Mouse (Mus musculus): ENCODE measurements at regions not wholly inside any gene's neighbourhood (a gene's known extent, or its start where the extent isn't known, plus 50 kb on each side); places are given as distances from the start of the nearest gene placed in this dataset.

DNA sequence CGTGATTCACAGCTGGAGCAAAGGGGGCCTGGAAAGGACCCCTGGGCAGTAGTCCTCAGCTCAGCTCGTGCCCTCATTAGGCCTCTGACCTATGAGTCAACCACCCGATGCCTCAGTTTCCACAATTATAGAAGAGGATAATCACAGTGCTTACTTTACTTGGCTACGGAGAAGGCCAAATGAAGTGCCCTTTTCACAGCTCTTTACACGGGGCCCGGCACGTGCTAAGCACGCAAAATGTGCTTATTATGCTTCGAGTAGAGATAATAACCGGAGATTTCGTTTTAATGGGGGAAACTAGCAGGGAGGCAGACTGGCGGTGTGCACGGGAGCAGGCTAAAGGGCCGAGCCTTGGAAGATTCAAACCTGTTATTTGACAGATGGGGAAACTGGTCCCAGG is 102.4 kb upstream of the Jun start:
- WGBS, result 67% methylated on average over 14 of the region's 14 CpGs
- no peak for ATAC-seq (ENCODE audit: insufficient number of reproducible peaks, low FRiP score)
- Histone ChIP-seq H3K4me3 (no peak overlapping the region), H3K27me3 (replicated peaks) (no peaks in the 10 kb centered on the region), H3K36me3 (no peaks in the 10 kb centered on the region), H3K9me3 (replicated peaks) (no peaks in the 10 kb centered on the region), H3K27ac (ENCODE audit: poor library complexity, severe bottlenecking) (peak overlapping the region; percentile 67), H3K4me1 (replicated peaks) (peaks cover 47% of the 10 kb centered on the region), H3K4me2 (peak overlapping the region; percentile 42), H3K9ac (no peak overlapping the region)

- Histone ChIP-seq H3K27me3 (replicated peaks) (no peaks in the 10 kb centered on the region), H3K36me3 (no peaks in the 10 kb centered on the region), H3K4me3 (no peak overlapping the region), H3K9me3 (replicated peaks) (no peaks in the 10 kb centered on the region), H3K4me2 (no peak overlapping the region), H3K4me1 (replicated peaks) (peaks cover 54% of the 10 kb centered on the region), H3K9ac (no peak overlapping the region), H3K27ac (ENCODE audit: poor library complexity, severe bottlenecking) (peak overlapping the region; percentile 67; the same call in 1 of the 2 replicates)
- ATAC-seq (ENCODE audit: insufficient number of reproducible peaks, low FRiP score), result peak; percentile 36; the same call in 1 of the 2 replicates
- 10% methylated on average over 2 of the region's 2 CpGs for WGBS
These were observed 103.2 kb upstream of the Jun start for GRCm38 (mm10) chr4:95155178-95155577.

- no peak overlapping the region for H3K27ac ChIP-seq (ENCODE audit: poor library complexity, severe bottlenecking)
- ATAC-seq (ENCODE audit: insufficient number of reproducible peaks, low FRiP score), result no peak
- WGBS, result 66% methylated on average over 5 of the region's 5 CpGs
- no peaks in the 10 kb centered on the region for H3K27me3 ChIP-seq (replicated peaks)
- no peak overlapping the region for H3K4me3 ChIP-seq
- no peaks in the 10 kb centered on the region for H3K36me3 ChIP-seq
- no peak overlapping the region for H3K4me2 ChIP-seq
- H3K9me3 ChIP-seq (replicated peaks), result no peaks in the 10 kb centered on the region
- H3K4me1 ChIP-seq (replicated peaks), result peaks cover 58% of the 10 kb centered on the region
- H3K9ac ChIP-seq, result no peak overlapping the region
These were observed 103.8 kb upstream of the Jun start for GRCm38 (mm10) chr4:95155796-95156195.

GRCm38 (mm10) chr4:95156451-95157271 is 104.6 kb upstream of the Jun start:
- H3K36me3 ChIP-seq, result no peaks in the 10 kb centered on the region
- 0 out of 2 replicates have a peak overlapping the region, but pooled peaks have one; percentile 6 for H3K27ac ChIP-seq (ENCODE audit: poor library complexity, severe bottlenecking)
- no peaks in the 10 kb centered on the region for H3K27me3 ChIP-seq (replicated peaks)
- no peaks in the 10 kb centered on the region for H3K9me3 ChIP-seq (replicated peaks)
- H3K4me2 ChIP-seq, result no peak overlapping the region
- no peak for ATAC-seq (ENCODE audit: insufficient number of reproducible peaks, low FRiP score)
- 31% methylated on average over 5 of the region's 5 CpGs for WGBS
- H3K4me1 ChIP-seq (replicated peaks), result peaks cover 58% of the 10 kb centered on the region
- H3K4me3 ChIP-seq, result no peak overlapping the region
- H3K9ac ChIP-seq, result no peak overlapping the region

- Histone ChIP-seq H3K9ac (no peak overlapping the region), H3K27me3 (replicated peaks) (no peaks in the 10 kb centered on the region), H3K4me3 (no peak overlapping the region), H3K9me3 (replicated peaks) (no peaks in the 10 kb centered on the region), H3K4me2 (no peak overlapping the region), H3K4me1 (replicated peaks) (peaks cover 64% of the 10 kb centered on the region), H3K36me3 (no peaks in the 10 kb centered on the region), H3K27ac (ENCODE audit: poor library complexity, severe bottlenecking) (no peak overlapping the region)
- WGBS, result 76% methylated on average over 7 of the region's 7 CpGs
- no peak for ATAC-seq (ENCODE audit: insufficient number of reproducible peaks, low FRiP score)
These were observed 105.8 kb upstream of the Jun start for GRCm38 (mm10) chr4:95157653-95158430.

DNA sequence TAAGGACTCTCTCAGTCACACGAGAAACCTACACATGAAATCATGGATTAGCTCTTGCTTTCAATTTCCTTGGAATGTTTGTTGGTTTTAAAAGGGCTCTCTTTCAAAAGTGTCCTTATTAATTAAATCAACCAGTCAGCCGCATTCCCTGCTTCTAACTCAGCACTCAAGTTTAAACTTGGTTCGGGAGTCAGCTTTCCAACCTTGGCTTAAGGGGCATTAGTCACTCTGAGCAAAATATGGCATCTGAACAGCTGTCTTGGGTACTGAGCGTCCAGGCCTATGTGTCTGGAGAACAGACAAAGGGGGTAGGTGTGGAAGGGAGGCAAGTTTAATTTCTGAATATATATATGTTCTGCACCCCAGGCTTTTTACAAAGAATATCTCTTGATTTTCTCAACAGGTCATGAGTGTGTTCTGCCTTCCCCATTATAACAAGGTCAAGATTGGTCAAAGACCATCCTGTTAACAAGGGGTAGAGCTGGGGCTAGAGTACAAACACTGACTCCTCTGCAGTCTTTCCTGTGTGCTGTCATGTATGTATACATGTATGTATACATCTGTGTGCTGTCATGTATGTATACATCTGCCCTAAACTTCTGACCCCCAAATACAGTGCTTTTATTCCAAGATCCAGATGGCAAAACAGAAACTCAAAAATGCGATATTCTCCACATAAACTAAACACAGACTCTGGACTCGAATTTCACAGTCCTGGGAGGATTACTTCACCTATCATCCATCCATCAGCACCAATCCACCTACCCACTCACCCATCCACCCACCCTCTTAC is 106.8 kb upstream of the Jun start:
- 81% methylated on average over 6 of the region's 6 CpGs for WGBS
- Histone ChIP-seq H3K4me3 (no peak overlapping the region), H3K9ac (no peak overlapping the region), H3K27ac (ENCODE audit: poor library complexity, severe bottlenecking) (no peak overlapping the region), H3K36me3 (no peaks in the 10 kb centered on the region), H3K27me3 (replicated peaks) (no peaks in the 10 kb centered on the region), H3K9me3 (replicated peaks) (no peaks in the 10 kb centered on the region), H3K4me1 (replicated peaks) (peaks cover 56% of the 10 kb centered on the region), H3K4me2 (no peak overlapping the region)
- ATAC-seq (ENCODE audit: insufficient number of reproducible peaks, low FRiP score), result no peak

DNA sequence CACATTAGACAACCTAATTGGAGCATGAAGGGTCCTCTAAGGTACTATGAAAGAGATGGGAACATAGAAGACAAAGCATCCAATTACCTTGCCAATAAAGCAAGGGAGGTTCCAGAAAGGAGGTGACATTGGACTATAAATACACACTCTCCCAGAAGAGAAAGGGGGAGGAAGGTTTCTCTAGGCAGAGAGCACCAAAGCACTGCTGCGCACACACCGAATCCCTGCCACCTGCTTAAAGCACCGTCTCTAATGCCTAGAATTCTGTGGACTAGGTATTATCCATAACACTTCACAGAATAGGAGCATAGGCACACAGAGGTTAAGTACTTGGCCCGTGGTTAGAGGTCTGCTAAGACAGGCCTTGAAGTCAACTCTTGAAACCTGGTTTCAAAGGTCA is 107.8 kb upstream of the Jun start:
- Histone ChIP-seq H3K4me1 (replicated peaks) (peaks cover 46% of the 10 kb centered on the region), H3K27me3 (replicated peaks) (no peaks in the 10 kb centered on the region), H3K36me3 (no peaks in the 10 kb centered on the region), H3K9me3 (replicated peaks) (no peaks in the 10 kb centered on the region), H3K9ac (no peak overlapping the region), H3K4me3 (no peak overlapping the region), H3K4me2 (no peak overlapping the region), H3K27ac (ENCODE audit: poor library complexity, severe bottlenecking) (no peak overlapping the region)
- WGBS, result 59% methylated on average over 4 of the region's 4 CpGs
- ATAC-seq (ENCODE audit: insufficient number of reproducible peaks, low FRiP score), result no peak

DNA sequence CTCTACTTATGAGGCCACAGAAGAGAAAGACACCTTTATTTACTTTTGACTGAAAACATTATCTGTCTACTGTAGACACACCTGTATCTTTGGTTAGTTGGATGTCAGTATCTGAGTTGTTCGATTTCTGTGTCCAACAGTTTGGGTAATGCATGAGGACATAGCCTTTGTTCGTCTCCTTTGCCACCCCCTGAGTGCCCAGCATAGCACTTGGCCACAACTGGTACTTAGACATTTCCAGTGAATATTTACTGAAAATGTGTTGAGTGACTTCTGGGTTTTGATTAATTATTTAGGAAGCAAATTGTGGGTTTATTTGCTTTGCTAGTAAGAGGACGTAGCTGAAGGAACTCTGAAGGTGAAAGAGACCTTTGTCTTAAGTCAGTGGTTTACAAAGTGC is 108.4 kb upstream of the Jun start:
- Histone ChIP-seq H3K36me3 (no peaks in the 10 kb centered on the region), H3K4me3 (peak overlapping the region; percentile 52; the same call in 1 of the 2 replicates), H3K9me3 (replicated peaks) (no peaks in the 10 kb centered on the region), H3K4me2 (peak overlapping the region; percentile 67), H3K27ac (ENCODE audit: poor library complexity, severe bottlenecking) (peak overlapping the region; percentile 92), H3K9ac (peak overlapping the region; percentile 77), H3K4me1 (replicated peaks) (peaks cover 42% of the 10 kb centered on the region), H3K27me3 (replicated peaks) (no peaks in the 10 kb centered on the region)
- WGBS, result 83% methylated on average over 3 of the region's 3 CpGs
- no peak for ATAC-seq (ENCODE audit: insufficient number of reproducible peaks, low FRiP score)

DNA sequence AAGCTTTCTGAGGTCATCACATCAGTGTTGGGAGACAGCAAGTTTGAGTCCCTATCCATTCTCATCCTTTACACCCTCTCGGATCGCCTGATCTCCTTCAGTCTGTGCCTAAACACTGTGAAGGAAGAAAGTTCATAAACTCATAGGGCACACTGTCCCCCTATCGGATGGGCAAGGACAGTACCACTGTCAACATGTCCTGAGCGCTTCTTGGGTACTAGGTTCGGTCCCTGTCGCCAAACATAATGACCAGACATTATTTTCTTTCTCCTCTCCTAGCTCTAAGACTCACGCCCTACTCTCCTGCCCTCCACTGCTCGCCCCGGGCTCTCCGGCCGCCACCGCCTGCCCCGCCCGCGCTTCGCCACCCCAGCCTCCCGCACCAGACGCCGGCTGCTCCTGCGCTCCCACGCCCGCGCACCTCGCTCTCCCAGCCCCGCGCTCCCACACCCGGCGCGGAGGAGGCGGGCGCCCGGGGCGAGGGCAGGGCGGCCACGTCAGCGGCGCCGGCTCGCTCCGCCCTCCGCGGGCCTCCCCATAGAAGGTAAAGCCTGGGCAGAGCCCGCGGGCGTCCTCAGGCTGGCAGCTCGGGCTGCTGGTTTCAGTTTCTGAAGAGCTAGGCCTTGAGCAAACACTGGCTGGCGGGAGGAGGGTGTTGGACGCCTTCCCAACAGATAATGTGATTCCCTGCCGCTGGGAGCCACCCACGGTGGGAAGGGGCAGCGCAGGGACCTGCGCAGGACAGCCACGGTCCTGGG is 109.1 kb upstream of the Jun start:
- WGBS, result under 1% methylated on average over 52 of the region's 53 CpGs
- Histone ChIP-seq H3K4me1 (replicated peaks) (peaks cover 36% of the 10 kb centered on the region), H3K9me3 (replicated peaks) (no peaks in the 10 kb centered on the region), H3K4me2 (peak overlapping the region; percentile 67), H3K36me3 (no peaks in the 10 kb centered on the region), H3K4me3 (peak overlapping the region; percentile 52), H3K9ac (peak overlapping the region; percentile 77), H3K27me3 (replicated peaks) (no peaks in the 10 kb centered on the region), H3K27ac (ENCODE audit: poor library complexity, severe bottlenecking) (peak overlapping the region; percentile 92)
- peak; percentile 97 for ATAC-seq (ENCODE audit: insufficient number of reproducible peaks, low FRiP score)

DNA sequence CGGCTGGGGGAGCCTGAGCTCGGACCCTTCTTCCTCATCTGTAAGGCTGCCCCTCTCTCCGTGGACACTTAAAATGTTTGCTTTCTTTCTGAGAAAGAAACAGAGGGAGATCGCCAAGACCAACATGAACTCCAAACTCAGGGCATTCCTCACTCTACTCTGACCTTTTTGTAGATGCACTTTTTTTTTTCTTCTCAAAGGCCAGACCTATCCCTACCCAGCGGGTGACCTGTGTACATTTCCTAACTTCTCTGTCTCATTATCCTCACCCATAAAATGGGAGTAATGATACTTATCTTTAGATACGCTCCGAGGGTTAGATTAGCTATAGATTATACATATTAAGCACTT is 109.6 kb upstream of the Jun start:
- Histone ChIP-seq H3K27ac (ENCODE audit: poor library complexity, severe bottlenecking) (peak overlapping the region; percentile 92), H3K9ac (peak overlapping the region; percentile 77), H3K4me1 (replicated peaks) (peaks cover 31% of the 10 kb centered on the region), H3K36me3 (no peaks in the 10 kb centered on the region), H3K9me3 (replicated peaks) (no peaks in the 10 kb centered on the region), H3K4me3 (peak overlapping the region; percentile 52), H3K27me3 (replicated peaks) (no peaks in the 10 kb centered on the region), H3K4me2 (peak overlapping the region; percentile 67)
- WGBS, result 15% methylated on average over 7 of the region's 7 CpGs
- ATAC-seq (ENCODE audit: insufficient number of reproducible peaks, low FRiP score), result no peak; the same call in 1 of the 2 replicates

Measured in heart, embryonic 12.5 days (tissue).